ENCODE assay signal across 8 mouse cellular contexts in the genomic region with DNA sequence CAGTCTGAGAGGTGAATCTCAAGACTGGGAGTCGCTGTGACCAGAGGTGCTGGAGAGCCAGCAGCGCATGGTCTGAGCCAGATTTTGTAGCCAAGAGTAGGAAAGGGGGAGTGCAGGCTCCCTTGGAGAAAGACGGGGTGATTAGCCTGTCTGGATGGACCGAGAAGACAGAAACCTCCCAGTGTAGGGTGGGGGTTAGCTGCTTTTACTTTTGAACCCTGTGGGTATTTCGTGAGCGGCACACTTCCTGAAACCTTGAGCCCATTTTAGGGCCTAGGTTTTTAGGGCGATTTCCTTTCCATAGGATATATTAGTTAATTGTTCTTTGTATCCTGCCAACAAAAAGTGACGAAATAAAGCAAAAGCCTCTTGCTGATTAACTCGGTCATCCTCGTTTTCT. TPM values are rescaled to one million over a fixed set of nuclear protein-coding genes. Genes with fewer than 3 reads are reported as not detected.
DNase-seq lines count a peak whose midpoint lies in the region; ATAC-seq and TF ChIP-seq lines count a peak whose summit lies in the region.

No protein-coding gene starts in this region.

- no peak for TF ChIP-seq POLR2A in bone marrow, adult 2 months (IDR thresholded peaks at IDR 0.05; ENCODE audit: borderline replicate concordance, control insufficient read depth, low read depth, low read length)

- H3K4me1 ChIP-seq in bone marrow, adult 2 months (ENCODE audit: control insufficient read depth, insufficient read depth, low read length), result peaks cover 2% of the 10 kb centered on the region
- H3K4me1 ChIP-seq in forebrain, postnatal 0 days (ENCODE audit: insufficient read depth), result 0 out of 2 replicates have a peak, but pooled peaks cover 9% of the 10 kb centered on the region
- H3K4me1 ChIP-seq in kidney, embryonic 16.5 days (ENCODE audit: insufficient read depth, low read length), result peaks cover 23% of the 10 kb centered on the region
- peaks cover 12% of the 10 kb centered on the region for H3K4me1 ChIP-seq in midbrain, embryonic 11.5 days (ENCODE audit: control insufficient read depth, insufficient read depth, low read length)

- H3K36me3 ChIP-seq in forebrain, postnatal 0 days (ENCODE audit: insufficient read depth), result no peaks in the 10 kb centered on the region
- no peaks in the 10 kb centered on the region for H3K36me3 ChIP-seq in kidney, embryonic 16.5 days (ENCODE audit: insufficient read depth, low read length)
- no peaks in the 10 kb centered on the region for H3K36me3 ChIP-seq in midbrain, embryonic 11.5 days (ENCODE audit: control insufficient read depth, insufficient read depth, low read length)

- H3K9ac ChIP-seq in forebrain, postnatal 0 days, result peak overlapping the region; percentile 72; the same call in 1 of the 2 replicates
- peak overlapping the region; percentile 61 for H3K9ac ChIP-seq in kidney, embryonic 16.5 days (replicated peaks; ENCODE audit: low read length)
- H3K9ac ChIP-seq in midbrain, embryonic 11.5 days (ENCODE audit: low read length), result peak overlapping the region; percentile 55

- no peak for ATAC-seq in forebrain, postnatal 0 days
- ATAC-seq in kidney, embryonic 16.5 days (ENCODE audit: low FRiP score, low TSS enrichment), result no peak
- ATAC-seq in midbrain, embryonic 11.5 days (ENCODE audit: low FRiP score), result no peak

- 15% methylated on average over 10 of the region's 10 CpGs for WGBS in bone marrow, adult 2 months
- 10% methylated on average over 10 of the region's 10 CpGs for WGBS in forebrain, postnatal 0 days
- 12% methylated on average over 10 of the region's 10 CpGs for WGBS in kidney, embryonic 16.5 days
- 8% methylated on average over 10 of the region's 10 CpGs for WGBS in midbrain, embryonic 11.5 days

- DNase-seq in gastrocnemius, postnatal 25 days, result peak; percentile 20
- no peak for DNase-seq in gastrocnemius, adult 8-10 months (ENCODE audit: low spot score in 2 of 2)
- DNase-seq in forebrain, postnatal 0 days, result no peak
- DNase-seq in midbrain, embryonic 11.5 days (ENCODE audit: low spot score, missing footprints), result peak; percentile 88
- no peak for DNase-seq in urinary bladder, adult 2 months (ENCODE audit: low spot score)
- no peak for DNase-seq in frontal cortex, postnatal 36 days (ENCODE audit: low spot score in 2 of 2)

- H3K27me3 ChIP-seq in forebrain, postnatal 0 days (ENCODE audit: insufficient read depth, low read length), result no peaks in the 10 kb centered on the region
- H3K27me3 ChIP-seq in kidney, embryonic 16.5 days (ENCODE audit: insufficient read depth, low read length), result no peaks in the 10 kb centered on the region
- H3K27me3 ChIP-seq in midbrain, embryonic 11.5 days (ENCODE audit: control insufficient read depth, insufficient read depth, low read length), result peaks cover 2% of the 10 kb centered on the region; the same call in 1 of the 2 replicates

- H3K9me3 ChIP-seq in forebrain, postnatal 0 days (ENCODE audit: low read length), result no peaks in the 10 kb centered on the region
- H3K9me3 ChIP-seq in kidney, embryonic 16.5 days (ENCODE audit: low read length), result no peaks in the 10 kb centered on the region
- H3K9me3 ChIP-seq in midbrain, embryonic 11.5 days (ENCODE audit: control insufficient read depth, low read length), result no peaks in the 10 kb centered on the region

- 0 out of 2 replicates have a peak overlapping the region, but pooled peaks have one; percentile 11 for H3K27ac ChIP-seq in bone marrow, adult 2 months (ENCODE audit: control insufficient read depth, insufficient read depth, low read depth, low read length, poor library complexity)
- peak overlapping the region; percentile 70; the same call in 1 of the 2 replicates for H3K27ac ChIP-seq in forebrain, postnatal 0 days (ENCODE audit: low read depth, low read length)
- no peak overlapping the region for H3K27ac ChIP-seq in kidney, embryonic 16.5 days (ENCODE audit: low read length)
- H3K27ac ChIP-seq in midbrain, embryonic 11.5 days (ENCODE audit: low read depth, low read length), result no peak overlapping the region

- H3K4me3 ChIP-seq in bone marrow, adult 2 months (replicated peaks; ENCODE audit: control insufficient read depth, low read depth, low read length), result peak overlapping the region; percentile 5
- peak overlapping the region; percentile 79 for H3K4me3 ChIP-seq in forebrain, postnatal 0 days (ENCODE audit: low read depth, low read length)
- H3K4me3 ChIP-seq in kidney, embryonic 16.5 days (ENCODE audit: low read length), result peak overlapping the region; percentile 83
- peak overlapping the region; percentile 63 for H3K4me3 ChIP-seq in midbrain, embryonic 11.5 days (ENCODE audit: low read depth, low read length)

- peak overlapping the region; percentile 75 for H3K4me2 ChIP-seq in forebrain, postnatal 0 days (ENCODE audit: low read depth)
- peak overlapping the region; percentile 77 for H3K4me2 ChIP-seq in kidney, embryonic 16.5 days (replicated peaks; ENCODE audit: low read depth, low read length)
- peak overlapping the region; percentile 80 for H3K4me2 ChIP-seq in midbrain, embryonic 11.5 days

- TF ChIP-seq CTCF in bone marrow, adult 2 months (IDR thresholded peaks at IDR 0.05; ENCODE audit: control insufficient read depth, insufficient read depth, low read length), result no peak
- no peak for TF ChIP-seq CTCF in forebrain, postnatal 0 days (IDR thresholded peaks at IDR 0.05; ENCODE audit: low read depth)

RNA-seq across cellular contexts. Expression of a gene that starts 0.9 kb away (rescaled TPM):
- total RNA-seq in gastrocnemius, postnatal 25 days (2021), result 1 to 10 TPM; 3.3 to 4.0 TPM
- 1 to 10 TPM; 3.8 to 4.9 (median 4.5) TPM for total RNA-seq in gastrocnemius, adult 8-10 months (2022)
- polyA plus RNA-seq in bone marrow, adult 2 months (2011; ENCODE audit: insufficient read depth, insufficient read length, low replicate concordance, missing spikeins), result 2.6 and 8.8 TPM in 2 replicates
- 11.3 and 16.6 TPM in 2 replicates for total RNA-seq in forebrain, postnatal 0 days (2014; rRNA removed)
- 6.6 and 7.5 TPM in 2 replicates for polyA plus RNA-seq in forebrain, postnatal 0 days (2015; fragmentation: Nextera tagmentation; extraction: Ambion mirVana)
- polyA plus RNA-seq in kidney, embryonic 16.5 days (2015; fragmentation: Nextera tagmentation; extraction: Ambion mirVana), result 11.3 and 12.1 TPM in 2 replicates
- 11.1 and 14.1 TPM in 2 replicates for polyA plus RNA-seq in midbrain, embryonic 11.5 days (2014; fragmentation: Nextera tagmentation; extraction: Ambion mirVana)
- polyA plus RNA-seq in urinary bladder, adult 2 months (2012; rRNA removed), result 9.3 and 9.5 TPM in 2 replicates

RNA-seq across cellular contexts. Expression of a gene that starts 27.4 kb away (rescaled TPM):
- 1 to 10 TPM; 6.3 to 8.2 TPM for total RNA-seq in gastrocnemius, postnatal 25 days (2021)
- 10 to 100 TPM; 10.6 to 13.1 (median 11.8) TPM for total RNA-seq in gastrocnemius, adult 8-10 months (2022)
- polyA plus RNA-seq in bone marrow, adult 2 months (2011; ENCODE audit: insufficient read depth, insufficient read length, low replicate concordance, missing spikeins), result 4.7 and 6.6 TPM in 2 replicates
- total RNA-seq in forebrain, postnatal 0 days (2014; rRNA removed), result 20.1 and 21.2 TPM in 2 replicates
- 24.2 and 28.1 TPM in 2 replicates for polyA plus RNA-seq in forebrain, postnatal 0 days (2015; fragmentation: Nextera tagmentation; extraction: Ambion mirVana)
- polyA plus RNA-seq in kidney, embryonic 16.5 days (2015; fragmentation: Nextera tagmentation; extraction: Ambion mirVana), result 13.9 and 14.3 TPM in 2 replicates
- polyA plus RNA-seq in midbrain, embryonic 11.5 days (2014; fragmentation: Nextera tagmentation; extraction: Ambion mirVana), result 16.4 and 18.2 TPM in 2 replicates
- 10.8 and 13.9 TPM in 2 replicates for polyA plus RNA-seq in urinary bladder, adult 2 months (2012; rRNA removed)

RNA-seq across cellular contexts. Expression of a gene that starts 56.0 kb away (rescaled TPM):
- total RNA-seq in gastrocnemius, postnatal 25 days (2021), result 1 to 10 TPM; 1.6 to 1.8 TPM
- 1 to 10 TPM; 1.2 to 3.5 (median 2.2) TPM for total RNA-seq in gastrocnemius, adult 8-10 months (2022)
- 8.8 and 16.5 TPM in 2 replicates for polyA plus RNA-seq in bone marrow, adult 2 months (2011; ENCODE audit: insufficient read depth, insufficient read length, low replicate concordance, missing spikeins)
- 37.7 and 37.9 TPM in 2 replicates for total RNA-seq in forebrain, postnatal 0 days (2014; rRNA removed)
- polyA plus RNA-seq in forebrain, postnatal 0 days (2015; fragmentation: Nextera tagmentation; extraction: Ambion mirVana), result 32.1 and 33.2 TPM in 2 replicates
- 56.6 and 64.3 TPM in 2 replicates for polyA plus RNA-seq in kidney, embryonic 16.5 days (2015; fragmentation: Nextera tagmentation; extraction: Ambion mirVana)
- polyA plus RNA-seq in midbrain, embryonic 11.5 days (2014; fragmentation: Nextera tagmentation; extraction: Ambion mirVana), result 29.9 and 30.0 TPM in 2 replicates
- 14.1 and 14.9 TPM in 2 replicates for polyA plus RNA-seq in urinary bladder, adult 2 months (2012; rRNA removed)

RNA-seq across cellular contexts. Expression of a gene that starts 59.3 kb away (rescaled TPM):
- 10 to 100 TPM; 22.7 to 23.6 TPM for total RNA-seq in gastrocnemius, postnatal 25 days (2021)
- total RNA-seq in gastrocnemius, adult 8-10 months (2022), result 10 to 100 TPM; 23.8 to 26.6 (median 25.8) TPM
- polyA plus RNA-seq in bone marrow, adult 2 months (2011; ENCODE audit: insufficient read depth, insufficient read length, low replicate concordance, missing spikeins), result 3.7 and 7.4 TPM in 2 replicates
- 17.5 and 21.5 TPM in 2 replicates for total RNA-seq in forebrain, postnatal 0 days (2014; rRNA removed)
- 16.1 and 22.3 TPM in 2 replicates for polyA plus RNA-seq in forebrain, postnatal 0 days (2015; fragmentation: Nextera tagmentation; extraction: Ambion mirVana)
- 31.0 and 31.8 TPM in 2 replicates for polyA plus RNA-seq in kidney, embryonic 16.5 days (2015; fragmentation: Nextera tagmentation; extraction: Ambion mirVana)
- 25.3 and 26.8 TPM in 2 replicates for polyA plus RNA-seq in midbrain, embryonic 11.5 days (2014; fragmentation: Nextera tagmentation; extraction: Ambion mirVana)
- polyA plus RNA-seq in urinary bladder, adult 2 months (2012; rRNA removed), result 21.2 and 23.4 TPM in 2 replicates

Comparison
In these comparisons a context has a peak if more than half of its experiments do, and no peak if none do; other contexts are left out.
1. DNase-seq: peak in gastrocnemius, postnatal 25 days (single experiment) and midbrain, embryonic 11.5 days (single experiment); none in gastrocnemius, adult 8-10 months (0 of 2), forebrain, postnatal 0 days (single experiment), urinary bladder, adult 2 months (single experiment) and frontal cortex, postnatal 36 days (0 of 2).
2. H3K27ac ChIP-seq: peak in bone marrow, adult 2 months (single experiment) and forebrain, postnatal 0 days (single experiment); none in kidney, embryonic 16.5 days (single experiment) and midbrain, embryonic 11.5 days (single experiment).
3. H3K4me3 ChIP-seq: peak in every context shown above with its lines; median percentile 83 in kidney, embryonic 16.5 days; 79 in forebrain, postnatal 0 days; 63 in midbrain, embryonic 11.5 days; 5 in bone marrow, adult 2 months.
4. Peak in every context shown above with its lines, with median percentiles within 50 percentile points of each other: H3K4me2 ChIP-seq and H3K9ac ChIP-seq.